Mouse (Mus musculus): ENCODE data around the gene Pars2.

- TF ChIP-seq CTCF (IDR thresholded peaks at IDR 0.05): no peak
- no peak for TF ChIP-seq POLR2A (IDR thresholded peaks at IDR 0.05; ENCODE audit: insufficient read depth, low read depth, low read length)
- TF ChIP-seq EP300 (IDR thresholded peaks at IDR 0.05; ENCODE audit: insufficient read depth, low read depth, low read length): no peak
These were observed 5.1 kb upstream of the Pars2 start for GRCm38 (mm10) chr4:106645797-106646196.
